Mouse (Mus musculus) lung, adult 2 months (tissue): Measurements from ENCODE around the gene Sufu.

ENCODE experiments used
- CTCF ChIP-seq: fragments of 200-500 bp; IDR thresholded peaks from 2 replicates; pipeline ENCODE4 v1.5.1; 2011; ENCODE audit warnings: mild to moderate bottlenecking, low read length, control low read depth; ENCODE audit not compliant: insufficient read depth
- POLR2A ChIP-seq: fragments of 200-500 bp; IDR thresholded peaks from 2 replicates; pipeline ENCODE4 v1.6.1; 2011; ENCODE audit warnings: low read depth, mild to moderate bottlenecking, control low read depth, low read length, borderline replicate concordance; ENCODE audit errors: extremely low read depth

DNA sequence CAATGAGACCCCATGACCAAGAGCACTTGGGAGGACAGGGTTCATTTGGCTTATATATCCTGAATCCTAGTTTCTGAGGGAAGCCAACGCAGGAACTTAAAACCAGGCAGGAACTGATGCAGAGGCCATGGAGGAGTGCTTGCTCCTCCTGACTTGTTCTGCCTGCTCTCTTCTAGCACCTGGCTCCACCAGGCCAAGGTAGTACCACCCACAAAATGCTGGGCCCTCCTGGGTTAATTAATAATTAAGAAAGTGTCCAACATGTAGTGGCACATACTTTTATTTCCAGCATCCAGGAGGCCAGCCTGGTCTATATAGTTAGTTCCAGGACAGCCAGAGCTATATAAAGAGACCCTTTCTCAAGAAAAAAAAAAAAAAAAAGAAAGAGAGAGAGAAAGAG is 7.3 kb downstream of the Sufu start:
- TF ChIP-seq POLR2A: no peak
- TF ChIP-seq CTCF: no peak
